Mouse (Mus musculus): ENCODE results near the gene Hhatl. TPM values are rescaled to one million over a fixed set of nuclear protein-coding genes. Genes with fewer than 3 reads are reported as not detected.

The Hhatl gene
- polyA plus RNA-seq, 1 experiment, result not detected

DNA sequence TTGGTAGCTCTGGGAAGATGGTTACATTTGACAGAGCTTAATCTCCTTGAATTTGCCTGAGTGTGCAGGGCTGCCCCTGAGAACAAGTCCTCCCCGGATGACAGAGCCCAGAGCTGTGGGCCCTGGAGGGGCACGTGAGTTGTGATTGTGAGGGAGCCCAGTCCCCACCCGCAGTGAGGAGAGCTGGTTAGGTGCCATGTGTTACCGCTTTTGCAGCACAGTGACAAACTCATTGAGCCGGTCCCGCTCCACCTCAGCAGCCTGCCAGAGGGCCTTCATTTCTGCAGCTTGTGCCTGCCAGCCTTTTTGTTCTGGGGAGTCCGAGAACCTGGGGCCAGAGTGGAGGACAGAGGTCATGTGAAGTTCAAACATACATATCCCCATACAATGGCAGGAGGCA lies 15.6 kb upstream of the Hhatl start:
- H3K4me3 ChIP-seq (replicated peaks), result no peak overlapping the region
- H3K9me3 ChIP-seq, result no peaks in the 10 kb centered on the region
- peaks cover 47% of the 10 kb centered on the region for H3K27me3 ChIP-seq (replicated peaks)
- no peaks in the 10 kb centered on the region for H3K36me3 ChIP-seq (replicated peaks; ENCODE audit: low read length)
- TF ChIP-seq FLI1 (IDR thresholded peaks at IDR 0.05; ENCODE audit: low read length) (no peak), GATA1 (IDR thresholded peaks at IDR 0.05; ENCODE audit: borderline replicate concordance, low read length) (no peak)
- H3K4me1 ChIP-seq, result peaks cover 37% of the 10 kb centered on the region

DNA sequence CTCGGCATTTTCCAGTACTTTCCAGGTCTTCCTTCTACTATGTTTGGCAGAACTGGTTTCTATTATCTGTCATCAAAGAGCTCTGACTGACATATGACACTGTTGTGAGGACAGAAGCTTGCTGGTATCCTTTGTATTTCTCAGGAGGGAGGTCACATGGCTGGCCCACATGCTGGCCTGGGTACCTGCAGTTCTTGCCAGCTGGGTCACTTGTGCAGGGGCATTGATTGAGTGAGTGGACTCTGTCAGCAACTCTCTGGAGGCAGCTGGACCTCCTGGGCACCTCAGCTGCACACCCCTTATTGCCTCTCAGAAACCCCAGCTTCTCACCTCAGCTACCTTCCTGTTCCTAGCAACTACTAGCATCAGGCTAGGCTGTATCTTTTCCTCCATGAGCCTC lies 15.2 kb upstream of the Hhatl start:
- Histone ChIP-seq H3K36me3 (replicated peaks; ENCODE audit: low read length) (no peaks in the 10 kb centered on the region), H3K4me3 (replicated peaks) (no peak overlapping the region), H3K9me3 (no peaks in the 10 kb centered on the region), H3K27me3 (replicated peaks) (peaks cover 47% of the 10 kb centered on the region), H3K4me1 (peaks cover 40% of the 10 kb centered on the region)
- TF ChIP-seq GATA1 (IDR thresholded peaks at IDR 0.05; ENCODE audit: borderline replicate concordance, low read length) (no peak), FLI1 (IDR thresholded peaks at IDR 0.05; ENCODE audit: low read length) (no peak)

DNA sequence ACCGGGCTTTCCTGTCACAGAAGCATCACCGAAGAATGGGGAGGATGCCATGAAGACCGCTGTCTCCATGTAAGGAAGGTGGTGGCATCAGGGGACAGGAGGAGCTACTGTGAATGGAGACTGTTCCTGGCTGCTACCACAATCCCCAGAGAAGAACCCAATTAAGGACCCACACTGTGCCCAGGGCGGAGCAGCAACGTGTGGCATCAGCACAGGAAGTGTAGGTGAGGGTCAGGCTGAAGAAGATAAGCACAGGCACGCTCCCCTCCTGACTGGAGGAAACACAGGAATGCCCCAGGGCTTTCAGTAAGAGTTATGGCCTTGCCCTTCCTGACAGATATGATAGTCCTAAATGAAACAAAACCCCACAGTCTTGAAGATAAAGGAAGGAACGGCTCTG lies 10.4 kb upstream of the Hhatl start:
- Histone ChIP-seq H3K4me1 (peaks cover 60% of the 10 kb centered on the region), H3K4me3 (replicated peaks) (peak overlapping the region; percentile 78), H3K27me3 (replicated peaks) (peaks cover 50% of the 10 kb centered on the region), H3K9me3 (no peaks in the 10 kb centered on the region), H3K36me3 (replicated peaks; ENCODE audit: low read length) (no peaks in the 10 kb centered on the region)
- TF ChIP-seq GATA1 (IDR thresholded peaks at IDR 0.05; ENCODE audit: borderline replicate concordance, low read length), result no peak

DNA sequence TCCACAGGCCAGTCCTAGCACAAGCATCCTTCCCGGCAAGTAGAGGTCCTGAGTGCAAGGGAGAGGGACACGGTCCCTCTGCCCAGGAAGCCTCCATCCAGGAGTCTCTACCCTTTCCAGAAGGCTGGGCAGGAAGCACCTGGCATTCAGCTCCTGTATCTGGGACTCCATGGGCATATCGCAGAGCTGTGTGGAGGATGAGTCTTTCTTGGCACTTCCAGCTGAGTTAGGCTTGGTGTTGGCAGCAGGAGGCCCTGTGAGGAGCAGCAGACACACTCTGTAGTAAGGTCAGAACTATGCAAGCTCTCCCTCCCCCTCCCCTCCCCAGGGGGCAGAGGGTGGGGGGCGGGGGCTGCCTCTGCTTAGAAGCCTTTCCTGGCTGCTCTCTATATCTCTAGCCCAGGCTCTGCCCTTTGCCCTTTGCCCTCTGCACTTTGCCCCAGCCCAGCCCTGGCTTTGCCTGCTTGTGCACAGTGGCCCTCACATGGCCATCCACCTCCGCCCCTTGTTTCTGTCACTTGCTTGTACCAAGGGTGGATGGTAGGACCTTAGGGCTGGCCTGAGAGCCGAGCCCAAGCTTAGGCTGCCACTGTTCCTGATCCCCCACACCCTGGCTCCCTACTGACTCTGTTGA lies 6.7 kb upstream of the Hhatl start:
- Histone ChIP-seq H3K27me3 (replicated peaks) (peaks cover 76% of the 10 kb centered on the region), H3K9me3 (no peaks in the 10 kb centered on the region), H3K4me3 (replicated peaks) (no peak overlapping the region), H3K36me3 (replicated peaks; ENCODE audit: low read length) (no peaks in the 10 kb centered on the region), H3K4me1 (peaks cover 52% of the 10 kb centered on the region)
- TF ChIP-seq FLI1 (IDR thresholded peaks at IDR 0.05; ENCODE audit: low read length), result no peak
- no peak for TF ChIP-seq GATA1 (IDR thresholded peaks at IDR 0.05; ENCODE audit: borderline replicate concordance, low read length)

DNA sequence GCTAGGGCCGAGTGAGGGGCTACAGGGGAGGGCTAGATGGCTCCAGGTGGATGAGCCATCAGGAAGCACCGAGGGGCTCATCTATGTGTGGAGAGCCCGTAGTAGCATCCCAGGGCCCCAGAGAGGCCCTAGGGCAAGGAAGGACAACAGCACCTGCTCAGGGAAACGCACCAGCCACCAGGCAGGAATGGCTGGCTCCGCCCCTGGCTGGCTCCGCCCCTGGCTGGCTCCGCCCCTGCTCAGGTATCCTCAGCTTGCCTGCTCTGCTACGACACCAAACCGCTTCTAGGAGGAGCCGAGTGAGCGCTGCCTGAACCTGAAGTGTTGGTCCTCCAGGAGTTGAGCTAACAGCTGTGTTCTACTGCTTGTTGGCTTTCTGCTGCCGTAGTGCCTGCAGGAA lies 5.4 kb upstream of the Hhatl start:
- no peaks in the 10 kb centered on the region for H3K9me3 ChIP-seq
- H3K4me3 ChIP-seq (replicated peaks), result no peak overlapping the region
- H3K4me1 ChIP-seq, result peaks cover 40% of the 10 kb centered on the region
- no peaks in the 10 kb centered on the region for H3K36me3 ChIP-seq (replicated peaks; ENCODE audit: low read length)
- no peak for TF ChIP-seq GATA1 (IDR thresholded peaks at IDR 0.05; ENCODE audit: borderline replicate concordance, low read length)
- no peak for TF ChIP-seq FLI1 (IDR thresholded peaks at IDR 0.05; ENCODE audit: low read length)
- H3K27me3 ChIP-seq (replicated peaks), result peaks cover 86% of the 10 kb centered on the region

DNA sequence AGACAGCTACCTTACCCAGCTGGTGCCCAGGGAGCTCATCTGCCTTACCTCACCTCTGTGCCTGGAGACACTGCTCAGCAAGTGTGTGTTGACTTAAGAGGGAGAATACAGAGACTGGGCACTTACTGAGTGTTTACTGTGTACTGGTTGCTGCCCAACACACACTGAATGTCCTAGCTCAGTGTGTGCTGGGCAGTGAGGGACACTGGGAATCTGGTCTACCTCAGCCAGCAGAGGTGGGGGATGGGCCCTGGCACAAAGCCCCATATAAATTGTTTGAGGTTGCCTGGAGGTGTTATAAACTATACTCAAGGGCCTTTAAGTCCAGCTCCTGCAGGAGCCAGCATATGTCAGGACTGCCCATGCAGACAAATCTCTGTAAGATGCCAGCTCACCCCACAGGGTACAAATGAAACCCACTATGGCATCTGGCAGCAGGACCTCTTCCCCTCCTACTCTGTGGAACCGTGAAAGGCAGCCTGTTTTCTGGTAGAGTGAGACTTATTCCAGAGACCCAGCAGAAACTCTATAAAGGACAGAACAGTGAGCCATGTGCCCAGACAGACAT lies 2.7 kb upstream of the Hhatl start:
- no peaks in the 10 kb centered on the region for H3K9me3 ChIP-seq
- peaks cover 13% of the 10 kb centered on the region; the same call in 1 of the 2 replicates for H3K4me1 ChIP-seq
- peaks cover 91% of the 10 kb centered on the region for H3K27me3 ChIP-seq (replicated peaks)
- no peak overlapping the region for H3K4me3 ChIP-seq (replicated peaks)
- TF ChIP-seq FLI1 (IDR thresholded peaks at IDR 0.05; ENCODE audit: low read length) (no peak), GATA1 (IDR thresholded peaks at IDR 0.05; ENCODE audit: borderline replicate concordance, low read length) (no peak)
- no peaks in the 10 kb centered on the region for H3K36me3 ChIP-seq (replicated peaks; ENCODE audit: low read length)

DNA sequence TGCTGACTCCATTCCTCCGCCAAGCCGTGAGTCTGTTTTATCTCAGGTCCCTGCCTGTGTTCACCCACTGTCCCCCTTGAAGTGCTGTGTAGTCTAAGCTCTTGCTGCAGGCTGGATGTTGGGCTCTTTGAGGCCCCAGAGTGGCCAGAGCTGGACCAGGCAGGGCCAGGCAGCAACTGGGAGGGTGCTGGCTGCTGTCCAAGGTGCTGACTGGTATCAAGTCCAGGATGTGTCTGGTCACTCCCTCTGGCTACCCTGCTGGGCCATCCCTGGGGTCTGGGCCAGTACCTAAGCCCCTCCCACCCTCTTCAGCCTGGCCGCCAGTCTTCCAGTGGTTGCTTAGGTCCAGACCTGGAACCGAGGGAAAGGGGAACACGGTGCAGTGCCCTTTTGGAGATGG lies 1.1 kb downstream of the Hhatl start:
- Histone ChIP-seq H3K4me1 (peaks cover 3% of the 10 kb centered on the region; the same call in 1 of the 2 replicates), H3K27me3 (replicated peaks) (peaks cover 91% of the 10 kb centered on the region), H3K4me3 (replicated peaks) (no peak overlapping the region), H3K9me3 (no peaks in the 10 kb centered on the region), H3K36me3 (replicated peaks; ENCODE audit: low read length) (no peaks in the 10 kb centered on the region)
- TF ChIP-seq GATA1 (IDR thresholded peaks at IDR 0.05; ENCODE audit: borderline replicate concordance, low read length), result no peak
- TF ChIP-seq FLI1 (IDR thresholded peaks at IDR 0.05; ENCODE audit: low read length), result no peak

DNA sequence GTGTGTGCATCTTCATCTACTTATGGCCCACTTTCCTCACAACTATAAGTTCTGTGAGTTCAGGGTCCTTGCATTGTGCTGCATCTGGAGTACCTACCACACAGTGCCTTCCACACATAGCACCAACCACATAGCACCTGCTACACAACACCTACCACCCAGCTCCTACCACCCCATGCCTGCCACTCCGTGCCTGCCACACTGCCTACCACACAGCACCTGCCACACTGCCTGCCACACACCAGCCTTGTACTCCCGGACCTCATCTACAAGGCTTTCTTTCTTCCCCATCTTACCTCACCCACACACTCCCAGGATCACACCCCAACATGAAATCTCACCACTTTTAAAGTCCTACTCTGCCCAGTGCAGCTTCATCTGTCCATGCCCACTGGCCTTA lies 5.9 kb downstream of the Hhatl start:
- Histone ChIP-seq H3K27me3 (replicated peaks) (peaks cover 86% of the 10 kb centered on the region), H3K36me3 (replicated peaks; ENCODE audit: low read length) (no peaks in the 10 kb centered on the region), H3K4me3 (replicated peaks) (no peak overlapping the region), H3K4me1 (peaks cover 3% of the 10 kb centered on the region; the same call in 1 of the 2 replicates), H3K9me3 (no peaks in the 10 kb centered on the region)
- TF ChIP-seq GATA1 (IDR thresholded peaks at IDR 0.05; ENCODE audit: borderline replicate concordance, low read length) (no peak), FLI1 (IDR thresholded peaks at IDR 0.05; ENCODE audit: low read length) (no peak)

DNA sequence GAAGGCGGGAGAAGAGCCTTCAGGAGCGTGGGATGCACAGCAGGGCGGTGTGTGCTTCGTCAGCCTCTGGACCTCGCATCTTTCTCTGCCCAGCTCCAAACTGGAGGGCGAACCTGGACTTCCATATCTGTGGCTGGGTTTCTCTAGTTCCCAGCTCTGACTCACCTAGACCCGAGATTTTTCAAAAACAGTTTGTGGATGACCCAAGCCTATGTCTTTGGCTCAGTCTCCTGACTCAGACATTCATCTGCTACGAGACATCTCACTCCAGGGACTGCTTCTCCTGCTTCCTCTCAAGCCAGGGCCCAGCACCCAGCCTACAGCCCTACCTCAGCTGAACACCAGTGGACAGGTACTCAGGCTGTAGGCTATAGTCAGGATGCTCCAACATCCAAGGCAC lies 7.0 kb downstream of the Hhatl start:
- peaks cover 86% of the 10 kb centered on the region for H3K27me3 ChIP-seq (replicated peaks)
- no peak for TF ChIP-seq FLI1 (IDR thresholded peaks at IDR 0.05; ENCODE audit: low read length)
- TF ChIP-seq GATA1 (IDR thresholded peaks at IDR 0.05; ENCODE audit: borderline replicate concordance, low read length), result no peak
- H3K4me3 ChIP-seq (replicated peaks), result no peak overlapping the region

DNA sequence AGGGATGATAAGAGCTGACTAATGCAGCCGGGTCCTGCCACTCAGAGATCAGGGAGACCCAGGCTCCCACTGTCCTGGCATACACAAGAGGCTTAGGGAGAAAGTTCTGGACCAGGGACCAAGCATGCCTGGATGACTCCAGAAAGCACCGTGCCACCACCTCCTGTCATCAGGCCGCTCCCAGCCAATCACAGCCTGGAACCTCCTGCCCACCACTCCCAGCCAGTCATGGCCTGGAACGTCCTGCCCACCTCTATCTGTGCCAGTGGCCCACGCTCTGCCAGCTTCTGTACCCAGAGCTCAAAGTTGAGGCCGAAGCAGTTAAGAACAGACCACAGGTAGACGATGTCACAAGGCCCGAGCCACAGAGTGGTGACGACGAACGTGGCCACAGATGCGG lies 7.5 kb downstream of the Hhatl start:
- H3K4me1 ChIP-seq, result peaks cover 3% of the 10 kb centered on the region; the same call in 1 of the 2 replicates
- H3K4me3 ChIP-seq (replicated peaks), result no peak overlapping the region
- TF ChIP-seq FLI1 (IDR thresholded peaks at IDR 0.05; ENCODE audit: low read length), result no peak
- no peak for TF ChIP-seq GATA1 (IDR thresholded peaks at IDR 0.05; ENCODE audit: borderline replicate concordance, low read length)
- no peaks in the 10 kb centered on the region for H3K9me3 ChIP-seq
- no peaks in the 10 kb centered on the region for H3K36me3 ChIP-seq (replicated peaks; ENCODE audit: low read length)
- peaks cover 88% of the 10 kb centered on the region for H3K27me3 ChIP-seq (replicated peaks)

More for the DNA sequence above, 7.0 kb downstream of the Hhatl start:
- no peaks in the 10 kb centered on the region for H3K36me3 ChIP-seq (replicated peaks; ENCODE audit: low read length)
- no peaks in the 10 kb centered on the region for H3K9me3 ChIP-seq
- H3K4me1 ChIP-seq, result peaks cover 3% of the 10 kb centered on the region; the same call in 1 of the 2 replicates

All from megakaryocyte, embryonic 14.5 days (primary cell).